Mouse (Mus musculus): Measurements from ENCODE around the gene D030056L22Rik. TPM values are rescaled to one million over a fixed set of nuclear protein-coding genes. Genes with fewer than 3 reads are reported as not detected.

D030056L22Rik gene
- total and polyA plus RNA-seq, 3 experiments, result 20.6 to 76.0 (median 29.2) TPM

GRCm38 (mm10) chr19:18708101-18708500 lies 4.9 kb upstream of the D030056L22Rik start:
- no peak for DNase-seq (ENCODE audit: extremely low read depth)
- peaks cover under 1% of the 10 kb centered on the region; the same call in 1 of the 2 replicates for H3K79me2 ChIP-seq (replicated peaks; ENCODE audit: control insufficient read depth, extremely low read depth, insufficient read depth, poor library complexity, severe bottlenecking)
- no peak overlapping the region for H3K27ac ChIP-seq (ENCODE audit: insufficient read depth, low read depth)
- no peak overlapping the region for H3K4me2 ChIP-seq (ENCODE audit: insufficient read depth, low read depth, poor library complexity, severe bottlenecking)
- in situ Hi-C loops (cut with MboI; ENCODE audit: low pct_ligation_motif_present, low pct_unique_long_range_greater_than_20kb, low sequenced_read_pairs) (no loop called here), dilution Hi-C loops (cut with MboI; ENCODE audit: extremely low pct_ligation_motif_present, extremely low pct_unique_long_range_greater_than_20kb, low sequenced_read_pairs) (no loop called here)
- peaks cover 5 to 8% of the 10 kb centered on the region in 2 experiments; a peak in 2 of 4 replicates for H3K4me1 ChIP-seq (ENCODE audit: control insufficient read depth in 1 of 2, insufficient read depth in 2 of 2)
- no peaks in the 10 kb centered on the region for H3K27me3 ChIP-seq (replicated peaks)
- H3K9me3 ChIP-seq (replicated peaks; ENCODE audit: low read length), result no peaks in the 10 kb centered on the region
- TF ChIP-seq PAX5 (IDR thresholded peaks at IDR 0.05; ENCODE audit: low read length), result no peak
- TF ChIP-seq ZC3H11A (IDR thresholded peaks at IDR 0.05; ENCODE audit: low read depth, low read length), result no peak
- TF ChIP-seq BHLHE40 (IDR thresholded peaks at IDR 0.05; ENCODE audit: low read depth, low read length), result no peak
- TF ChIP-seq POLR2A (IDR thresholded peaks at IDR 0.05; ENCODE audit: low read depth, low read length), result no peak
- no peak for TF ChIP-seq ELF1 (IDR thresholded peaks at IDR 0.05; ENCODE audit: low read depth, low read length)
- no peak for TF ChIP-seq EP300 (IDR thresholded peaks at IDR 0.05; ENCODE audit: low read length)
- no peak for TF ChIP-seq RCOR1 (conservative IDR thresholded peaks at IDR 0.05; ENCODE audit: low read depth, low read length)
- TF ChIP-seq CTCF (conservative IDR thresholded peaks at IDR 0.05 in 1 of 2, IDR thresholded peaks at IDR 0.05 in 1 of 2; ENCODE audit: low read depth in 2 of 2, low read length in 2 of 2), result no peak
- no peak for TF ChIP-seq GABPA (IDR thresholded peaks at IDR 0.05; ENCODE audit: insufficient replicate concordance, low read depth, low read length)
- no peak for TF ChIP-seq E2F4 (IDR thresholded peaks at IDR 0.05; ENCODE audit: insufficient replicate concordance, low read depth, low read length)
- no peak for TF ChIP-seq MYC (IDR thresholded peaks at IDR 0.05; ENCODE audit: low read depth, low read length)
- no peak for TF ChIP-seq RAD21 (IDR thresholded peaks at IDR 0.05; ENCODE audit: low read depth, low read length)
- TF ChIP-seq USF1 (IDR thresholded peaks at IDR 0.05; ENCODE audit: low read depth, low read length), result no peak
- no peak for TF ChIP-seq MXI1 (IDR thresholded peaks at IDR 0.05; ENCODE audit: low read depth, low read length)
- no peak for TF ChIP-seq ZNF384 (IDR thresholded peaks at IDR 0.05; ENCODE audit: low read depth, low read length)
- no peak for TF ChIP-seq IRF4 (IDR thresholded peaks at IDR 0.05; ENCODE audit: low read depth, low read length)
- TF ChIP-seq POLR2AphosphoS2 (IDR thresholded peaks at IDR 0.05; ENCODE audit: low read depth, low read length), result no peak
- no peak overlapping the region for H3K9ac ChIP-seq (ENCODE audit: insufficient read depth, low read depth)
- H3K4me3 ChIP-seq (replicated peaks in 1 of 3; ENCODE audit: low read depth in 2 of 3, low read length in 2 of 3, poor library complexity in 1 of 3), result no peak overlapping the region
- H3K36me3 ChIP-seq (replicated peaks in 1 of 2; ENCODE audit: control insufficient read depth in 1 of 2, insufficient read depth in 1 of 2, low read length in 1 of 2), result peaks cover 0 to 9% of the 10 kb centered on the region in 2 experiments

- no peak overlapping the region for H3K4me3 ChIP-seq (replicated peaks in 1 of 3; ENCODE audit: low read depth in 2 of 3, low read length in 2 of 3, poor library complexity in 1 of 3)
- in situ Hi-C loops (cut with MboI; ENCODE audit: low pct_ligation_motif_present, low pct_unique_long_range_greater_than_20kb, low sequenced_read_pairs), result loop anchor here (5.0 kb wide), 1 partner anchor 121 kb away; no protein-coding TSS in a partner anchor
- dilution Hi-C loops (cut with MboI; ENCODE audit: extremely low pct_ligation_motif_present, extremely low pct_unique_long_range_greater_than_20kb, low sequenced_read_pairs), result no loop called here
- no peak overlapping the region for H3K9ac ChIP-seq (ENCODE audit: insufficient read depth, low read depth)
- H3K79me2 ChIP-seq (replicated peaks; ENCODE audit: control insufficient read depth, extremely low read depth, insufficient read depth, poor library complexity, severe bottlenecking), result peaks cover 27% of the 10 kb centered on the region
- H3K27ac ChIP-seq (ENCODE audit: insufficient read depth, low read depth), result no peak overlapping the region
- peaks cover 0 to 18% of the 10 kb centered on the region in 2 experiments for H3K36me3 ChIP-seq (replicated peaks in 1 of 2; ENCODE audit: control insufficient read depth in 1 of 2, insufficient read depth in 1 of 2, low read length in 1 of 2)
- peaks cover 11 to 22% of the 10 kb centered on the region in 2 experiments; a peak in 3 of 4 replicates for H3K4me1 ChIP-seq (ENCODE audit: control insufficient read depth in 1 of 2, insufficient read depth in 2 of 2)
- no peak for DNase-seq (ENCODE audit: extremely low read depth)
- no peaks in the 10 kb centered on the region for H3K27me3 ChIP-seq (replicated peaks)
- H3K4me2 ChIP-seq (ENCODE audit: insufficient read depth, low read depth, poor library complexity, severe bottlenecking), result no peak overlapping the region
- no peak for TF ChIP-seq UBTF (IDR thresholded peaks at IDR 0.05; ENCODE audit: low read depth, low read length)
- no peak for TF ChIP-seq ZKSCAN1 (IDR thresholded peaks at IDR 0.05; ENCODE audit: borderline replicate concordance, low read depth, low read length)
- no peak for TF ChIP-seq CHD1 (IDR thresholded peaks at IDR 0.05; ENCODE audit: low read depth, low read length)
- TF ChIP-seq ZMIZ1 (IDR thresholded peaks at IDR 0.05; ENCODE audit: low read depth, low read length), result no peak
- no peak for TF ChIP-seq CTCF (conservative IDR thresholded peaks at IDR 0.05 in 1 of 2, IDR thresholded peaks at IDR 0.05 in 1 of 2; ENCODE audit: low read depth in 2 of 2, low read length in 2 of 2)
- TF ChIP-seq JUND (conservative IDR thresholded peaks at IDR 0.05; ENCODE audit: low read depth, low read length), result no peak
- no peak for TF ChIP-seq USF2 (conservative IDR thresholded peaks at IDR 0.05; ENCODE audit: low read depth, low read length)
- H3K9me3 ChIP-seq (replicated peaks; ENCODE audit: low read length), result no peaks in the 10 kb centered on the region
Measured at GRCm38 (mm10) chr19:18710903-18711302, 2.1 kb upstream of the D030056L22Rik start.

All from CH12.LX (cell line).